Mouse (Mus musculus): ENCODE measurements around the gene Agbl1.
"Not testable (repeated sequence)": the region's sequence is repeated elsewhere in the genome, so short reads cannot be mapped to it uniquely, and the experiment has no call there.

Agbl1 gene

GRCm38 (mm10) chr7:76229311-76229937, at the start of gene Agbl1:
Gene Agbl1, plus strand, starts transcription at chr7:76229887.
- no peak for DNase-seq (ENCODE audit: low spot score in 2 of 2)

- peak in 1 of 2 experiments; percentile 12 for DNase-seq (ENCODE audit: low spot score in 2 of 2)
Measured at GRCm38 (mm10) chr7:76185005-76185658, 44.6 kb upstream of the Agbl1 start.

- DNase-seq (ENCODE audit: low spot score in 2 of 2), result no peak
Measured at GRCm38 (mm10) chr7:76185681-76186121, 44.0 kb upstream of the Agbl1 start.

DNA sequence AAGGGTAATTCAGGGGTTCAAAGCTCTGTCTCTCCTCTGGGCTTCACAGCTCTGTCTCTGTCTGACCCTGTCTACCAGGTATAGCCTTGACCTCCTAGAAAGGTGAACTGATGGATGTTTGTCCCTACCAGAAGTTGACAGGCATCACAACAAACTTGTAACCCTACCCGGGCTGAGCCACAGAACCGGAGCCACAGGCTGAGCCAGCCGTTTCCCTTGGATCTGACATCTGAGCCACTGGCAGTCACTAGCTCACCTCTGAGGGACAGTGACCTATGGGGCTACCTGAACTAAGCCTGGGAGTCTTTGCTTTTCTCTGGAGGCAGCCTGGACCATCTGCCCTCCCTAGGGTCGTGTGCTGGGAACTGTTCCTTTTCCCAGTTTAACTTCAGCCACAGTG, 11.1 kb upstream of the Agbl1 start:
- no peak for DNase-seq (ENCODE audit: low spot score in 2 of 2)

DNA sequence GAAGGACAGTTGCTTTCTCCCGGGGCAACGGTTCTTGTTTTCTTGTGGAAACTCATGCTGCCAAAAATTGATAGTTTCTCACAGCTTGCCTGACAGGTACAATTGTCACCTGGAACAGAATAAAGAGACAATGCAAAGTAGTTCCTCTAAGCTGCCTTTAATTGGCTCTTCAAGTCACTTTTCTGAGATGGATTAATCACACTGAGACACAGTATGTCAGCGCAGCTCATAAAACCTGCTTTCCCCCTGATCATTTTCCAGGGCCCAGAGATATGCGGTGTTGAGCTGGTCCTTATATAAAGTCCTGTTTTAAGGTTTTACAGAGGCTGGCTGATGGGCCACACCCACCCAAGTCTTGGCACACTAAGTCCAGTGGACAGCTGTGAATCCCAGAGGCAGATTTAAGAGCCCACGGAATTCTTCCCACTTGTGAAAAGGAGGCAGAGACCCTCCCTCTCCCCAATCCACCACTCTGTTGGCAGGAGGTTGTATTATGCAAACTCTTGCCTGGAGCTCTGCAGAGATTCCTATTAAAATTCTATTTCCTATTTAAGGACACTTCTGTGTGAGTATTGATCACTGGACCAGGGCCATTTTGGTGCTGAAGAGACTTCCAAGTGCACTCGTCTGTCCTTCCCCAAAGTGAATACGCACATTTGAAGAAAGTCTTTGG, 9.8 kb upstream of the Agbl1 start:
- DNase-seq (ENCODE audit: low spot score in 2 of 2), result no peak

- DNase-seq (ENCODE audit: low spot score in 2 of 2), result no peak
Measured at GRCm38 (mm10) chr7:76222691-76223090, 7.0 kb upstream of the Agbl1 start.

DNA sequence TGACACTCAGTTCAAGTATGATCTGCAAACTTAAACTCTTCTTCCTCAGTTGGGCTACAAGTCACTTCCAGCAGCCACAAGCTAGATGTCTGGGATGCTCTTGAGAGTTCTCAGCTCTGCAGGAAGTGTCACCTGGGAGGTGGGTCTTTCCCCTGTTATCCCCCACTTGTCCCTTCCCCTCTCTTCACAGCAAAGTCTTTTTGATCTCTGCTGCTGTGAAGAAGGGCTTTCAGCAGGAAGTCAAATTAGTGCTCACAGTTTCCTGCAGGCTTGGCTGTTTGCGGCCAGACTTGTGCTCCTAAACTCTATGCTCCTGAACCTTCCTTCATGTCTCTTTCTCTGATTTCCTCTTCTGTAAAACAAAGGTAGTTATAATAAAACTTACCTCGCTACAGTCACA, 806 bp upstream of the Agbl1 start:
- DNase-seq (ENCODE audit: low spot score in 2 of 2), result no peak

GRCm38 (mm10) chr7:76234321-76234720, 4.6 kb downstream of the Agbl1 start:
- no peak for DNase-seq (ENCODE audit: low spot score in 2 of 2)

DNA sequence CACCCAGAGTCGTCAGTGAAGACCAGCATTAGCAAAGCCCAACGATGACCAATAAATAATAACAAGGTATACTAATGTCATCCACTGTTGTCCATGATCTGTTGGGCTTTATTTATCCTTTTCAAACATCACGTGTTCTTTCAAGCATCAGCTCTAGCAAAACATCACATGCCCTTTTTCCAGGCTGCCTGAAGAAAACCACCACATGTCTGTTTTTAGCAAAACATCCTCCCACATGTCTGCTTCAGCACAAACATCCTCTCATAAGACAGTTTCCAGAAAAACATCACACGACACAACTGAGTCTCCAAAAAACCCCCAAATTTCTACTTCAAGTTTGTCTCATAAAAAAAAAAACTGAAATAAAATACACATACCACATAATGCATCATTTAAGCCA, 7.8 kb downstream of the Agbl1 start:
- DNase-seq (ENCODE audit: low spot score in 2 of 2), result no peak

DNA sequence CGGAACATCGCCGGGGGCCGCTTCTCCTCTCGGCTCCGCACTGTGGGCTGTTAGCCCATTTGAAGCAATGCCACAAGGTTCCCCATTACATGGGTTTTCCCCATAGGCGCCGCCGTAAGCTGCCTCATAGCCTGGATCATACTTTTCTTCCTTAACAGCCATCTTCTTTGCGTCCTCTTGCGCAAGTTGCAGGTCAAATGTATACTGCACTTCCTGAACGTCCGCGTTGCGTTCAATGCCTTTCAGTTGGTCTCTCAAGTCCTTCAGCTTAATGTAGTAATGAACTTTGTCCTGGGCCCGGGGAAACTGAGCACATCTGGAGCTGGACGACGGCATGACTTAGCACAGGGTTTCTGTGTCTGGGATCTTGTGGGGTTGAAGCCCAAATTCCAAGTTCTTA, 15.2 kb downstream of the Agbl1 start:
- not testable (repeated sequence) for DNase-seq (ENCODE audit: low spot score in 2 of 2)

GRCm38 (mm10) chr7:76275061-76275460, 45.4 kb downstream of the Agbl1 start:
- no peak for DNase-seq (ENCODE audit: low spot score in 2 of 2)

DNA sequence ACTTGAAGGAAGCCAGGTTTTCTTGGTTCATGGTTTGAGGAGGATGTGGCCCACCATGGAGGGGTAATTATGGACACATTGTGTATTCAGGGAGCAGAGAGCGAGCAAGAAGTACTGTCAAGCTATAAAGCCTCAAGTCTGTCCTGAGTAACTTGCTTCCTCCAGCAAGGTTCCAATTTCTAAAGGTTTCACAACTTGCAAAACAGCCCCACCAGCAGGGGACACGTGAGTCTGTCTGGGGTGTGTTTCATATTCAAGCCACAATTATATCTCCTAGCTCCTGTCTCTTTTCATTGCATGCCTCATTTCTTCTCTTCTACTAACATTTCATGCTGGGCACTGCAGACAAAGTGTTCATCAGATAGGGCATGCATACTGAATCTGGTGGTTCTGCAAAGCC, 53.1 kb downstream of the Agbl1 start:
- no peak for DNase-seq (ENCODE audit: low spot score in 2 of 2)

DNA sequence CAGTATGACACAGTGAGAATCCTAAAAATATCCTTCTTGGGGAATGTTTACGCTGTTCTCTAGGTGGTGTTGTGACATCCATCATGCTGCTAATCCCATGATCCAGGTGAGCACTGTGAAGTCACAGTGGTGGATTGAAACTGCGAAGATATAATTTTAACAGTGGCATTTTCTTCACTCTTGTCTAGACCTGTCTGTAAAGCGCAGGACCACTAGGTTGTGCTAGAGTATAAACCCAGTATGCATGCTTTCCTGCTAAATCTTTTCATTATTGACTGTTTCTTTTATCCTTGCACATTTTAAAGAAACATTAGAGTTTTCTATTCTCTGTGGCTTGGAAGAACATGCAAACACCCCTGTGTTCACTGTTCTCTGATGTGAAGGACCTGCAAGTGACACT, 57.8 kb downstream of the Agbl1 start:
- DNase-seq (ENCODE audit: low spot score in 2 of 2), result no peak

DNA sequence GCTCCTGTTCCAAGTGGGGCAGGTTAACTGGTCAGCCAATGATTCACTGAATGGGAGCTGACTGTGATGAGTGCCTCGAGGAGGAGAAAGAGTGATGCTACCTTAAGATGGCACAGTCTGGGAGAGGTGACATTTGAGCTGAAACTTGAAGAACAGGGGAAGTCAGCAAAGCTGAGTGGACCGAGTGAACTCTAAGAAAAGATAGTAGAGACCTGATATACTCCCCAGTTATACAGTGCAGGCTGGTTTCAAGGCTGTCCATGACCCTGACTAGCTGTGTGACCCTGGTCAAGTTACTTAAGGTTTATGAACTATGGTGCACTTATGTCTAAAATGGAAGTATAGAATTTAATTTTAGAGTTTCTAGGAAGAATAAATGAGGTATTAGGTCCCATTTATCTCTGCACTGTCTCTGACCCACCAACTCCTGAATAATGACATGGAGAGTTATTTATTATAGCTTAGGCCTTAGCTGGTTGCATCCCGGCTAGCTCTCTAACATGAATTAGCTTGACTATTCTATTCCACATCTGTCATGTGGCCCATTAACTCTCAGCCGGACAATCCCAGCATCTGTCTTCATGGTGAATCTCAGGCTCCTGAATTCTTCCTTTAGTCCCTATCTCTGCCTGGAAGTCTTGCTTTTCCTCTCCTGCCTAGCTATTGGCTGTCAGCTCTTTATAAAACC, 92.3 kb downstream of the Agbl1 start:
- DNase-seq (ENCODE audit: low spot score in 2 of 2), result no peak

GRCm38 (mm10) chr7:76326091-76326490, 96.4 kb downstream of the Agbl1 start:
- DNase-seq (ENCODE audit: low spot score in 2 of 2), result no peak

- no peak for DNase-seq (ENCODE audit: low spot score in 2 of 2)
Measured at GRCm38 (mm10) chr7:76339308-76339707, 109.6 kb downstream of the Agbl1 start.

- no peak for DNase-seq (ENCODE audit: low spot score in 2 of 2)
Measured at GRCm38 (mm10) chr7:76341601-76342000, 111.9 kb downstream of the Agbl1 start.

GRCm38 (mm10) chr7:76353469-76353868, 123.8 kb downstream of the Agbl1 start:
- no peak for DNase-seq (ENCODE audit: low spot score in 2 of 2)

DNA sequence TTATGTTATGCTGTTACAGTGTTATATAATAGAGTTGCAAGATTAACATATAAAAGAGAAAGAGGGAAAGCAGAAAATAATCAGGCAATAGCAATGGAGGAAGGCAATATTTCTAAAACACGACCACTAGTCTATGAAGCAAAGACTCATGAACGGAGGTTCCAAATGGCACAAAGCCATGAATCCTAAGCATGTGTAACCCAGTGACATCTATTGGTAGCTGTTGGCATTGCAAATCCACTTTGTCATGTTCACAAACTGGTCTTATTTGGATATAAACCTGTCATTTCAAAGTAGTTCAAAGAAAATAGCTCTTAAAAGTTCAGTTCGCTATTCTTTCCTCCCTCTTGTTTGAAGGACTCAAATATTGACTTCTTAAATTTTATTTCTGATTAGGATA, 124.8 kb downstream of the Agbl1 start:
- DNase-seq (ENCODE audit: low spot score in 2 of 2), result no peak

DNA sequence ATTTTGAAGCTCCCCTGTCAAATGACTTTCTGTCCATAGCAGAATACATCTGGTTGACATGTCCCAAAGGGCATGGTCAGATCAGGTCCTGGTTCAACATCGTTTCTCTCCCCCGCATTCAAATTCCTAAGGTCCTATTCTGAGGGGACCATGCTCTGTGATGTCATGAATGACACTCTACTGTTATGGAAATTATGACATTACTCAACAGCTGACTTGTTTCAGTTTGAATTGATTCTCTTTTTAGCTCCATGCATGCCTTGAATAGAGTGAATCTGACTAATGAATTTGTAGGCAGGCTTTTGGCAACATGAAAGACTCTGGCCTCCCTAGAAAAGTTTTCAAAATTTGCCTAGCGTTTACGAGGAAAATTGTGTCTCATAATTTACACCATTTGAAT, 141.6 kb downstream of the Agbl1 start:
- no peak for DNase-seq (ENCODE audit: low spot score in 2 of 2)

GRCm38 (mm10) chr7:76379493-76379892, 149.8 kb downstream of the Agbl1 start:
- DNase-seq (ENCODE audit: low spot score in 2 of 2), result no peak

DNA sequence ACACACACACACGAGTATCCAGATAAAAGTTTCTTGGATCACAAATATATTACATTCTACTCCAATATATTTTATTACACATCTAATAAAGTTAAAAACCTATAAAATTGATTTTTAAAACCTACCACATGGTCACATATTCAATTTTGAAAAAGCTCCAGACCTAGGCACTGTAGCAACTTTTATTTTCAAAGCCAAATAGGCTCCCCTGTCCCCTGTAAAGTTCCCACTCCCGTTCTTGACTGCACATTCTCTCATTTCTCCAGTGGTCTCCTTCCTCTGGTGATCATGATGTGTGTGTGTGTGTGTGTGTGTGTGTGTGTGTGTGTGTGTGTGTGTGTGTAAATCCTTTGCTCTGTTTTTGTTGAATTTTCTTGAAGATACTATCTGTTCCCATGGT, 152.3 kb downstream of the Agbl1 start:
- no peak for DNase-seq (ENCODE audit: low spot score in 2 of 2)

DNA sequence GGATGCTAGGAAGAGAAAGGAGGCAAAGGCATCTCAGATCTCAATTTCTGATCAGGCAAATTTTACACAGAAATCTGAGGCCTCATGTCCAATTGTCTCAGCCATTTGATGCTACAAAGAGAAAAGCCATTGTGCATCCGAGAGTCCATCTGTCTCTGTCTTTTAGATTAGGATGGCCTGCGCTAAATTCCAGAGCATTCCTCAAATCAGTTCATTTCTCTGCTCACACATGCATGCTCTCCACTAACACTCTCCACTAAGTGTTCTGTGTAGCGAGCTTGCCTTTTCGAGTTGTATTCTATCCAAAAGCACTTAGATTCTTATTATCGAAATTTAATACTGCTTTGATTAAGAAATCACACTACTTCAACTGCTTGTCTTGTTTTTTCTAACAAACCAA, 159.6 kb downstream of the Agbl1 start:
- DNase-seq (ENCODE audit: low spot score in 2 of 2), result no peak

Data from frontal cortex, postnatal 25 days (tissue).